Mouse (Mus musculus): Measurements from ENCODE around the gene Mtf1. TPM values are rescaled to one million over a fixed set of nuclear protein-coding genes. Genes with fewer than 3 reads are reported as not detected.

Gene Mtf1
- polyA plus RNA-seq, 1 experiment from 2014 or later: 9.9 TPM

- no peaks in the 10 kb centered on the region for H3K27me3 ChIP-seq (ENCODE audit: control insufficient read depth, insufficient read depth, low read depth, low read length)
- H3K9me3 ChIP-seq (replicated peaks; ENCODE audit: control insufficient read depth, low read length, poor library complexity, severe bottlenecking): no peaks in the 10 kb centered on the region
- 12% methylated on average over 9 of the region's 9 CpGs for WGBS
- no peak for ATAC-seq
- no peak overlapping the region for H3K9ac ChIP-seq (ENCODE audit: low read depth, low read length)
- no peak overlapping the region for H3K4me3 ChIP-seq (ENCODE audit: low read depth, low read length)
- H3K4me1 ChIP-seq (ENCODE audit: control insufficient read depth, insufficient read depth, low read length): peaks cover 7% of the 10 kb centered on the region
- no peak overlapping the region for H3K4me2 ChIP-seq (ENCODE audit: low read length)
- H3K27ac ChIP-seq (ENCODE audit: low read length): no peak overlapping the region
- no peaks in the 10 kb centered on the region; the same call in none of the 2 replicates for H3K36me3 ChIP-seq (ENCODE audit: control insufficient read depth, insufficient read depth, low read length)
Measured at GRCm38 (mm10) chr4:124811347-124811975, 9.6 kb downstream of the Mtf1 start.

DNA sequence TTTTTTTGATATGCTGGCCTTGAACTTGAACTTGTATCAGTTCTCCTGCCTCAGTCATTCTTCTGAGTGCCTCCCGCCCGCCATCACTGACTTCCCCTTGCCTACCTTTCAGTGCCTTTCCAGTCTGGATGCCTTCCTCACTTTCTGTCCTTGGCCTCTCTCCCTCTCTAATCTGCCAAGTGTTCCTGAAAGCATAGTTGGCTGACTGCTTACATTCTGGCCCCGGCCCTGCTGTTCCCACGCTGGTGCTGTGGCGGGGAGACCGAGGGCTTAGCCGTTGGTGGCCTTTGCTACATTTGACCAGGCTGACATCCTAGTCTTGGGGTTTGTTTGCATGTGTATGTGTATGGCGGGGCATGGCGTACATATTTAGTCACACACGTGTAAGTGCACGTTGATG is 14.0 kb downstream of the Mtf1 start:
- H3K4me1 ChIP-seq (ENCODE audit: control insufficient read depth, insufficient read depth, low read length): no peaks in the 10 kb centered on the region; the same call in 1 of the 2 replicates
- H3K9ac ChIP-seq (ENCODE audit: low read depth, low read length): no peak overlapping the region
- no peak for ATAC-seq
- no peak overlapping the region for H3K4me3 ChIP-seq (ENCODE audit: low read depth, low read length)
- no peak overlapping the region for H3K27ac ChIP-seq (ENCODE audit: low read length)
- WGBS: 92% methylated on average over 11 of the region's 11 CpGs
- H3K36me3 ChIP-seq (ENCODE audit: control insufficient read depth, insufficient read depth, low read length): peaks cover under 1% of the 10 kb centered on the region; the same call in 1 of the 2 replicates
- no peak overlapping the region for H3K4me2 ChIP-seq (ENCODE audit: low read length)
- no peaks in the 10 kb centered on the region for H3K9me3 ChIP-seq (replicated peaks; ENCODE audit: control insufficient read depth, low read length, poor library complexity, severe bottlenecking)
- H3K27me3 ChIP-seq (ENCODE audit: control insufficient read depth, insufficient read depth, low read depth, low read length): no peaks in the 10 kb centered on the region

GRCm38 (mm10) chr4:124817803-124818202 is 15.9 kb downstream of the Mtf1 start:
- H3K36me3 ChIP-seq (ENCODE audit: control insufficient read depth, insufficient read depth, low read length): peaks cover 13% of the 10 kb centered on the region
- H3K4me2 ChIP-seq (ENCODE audit: low read length): no peak overlapping the region
- no peaks in the 10 kb centered on the region for H3K27me3 ChIP-seq (ENCODE audit: control insufficient read depth, insufficient read depth, low read depth, low read length)
- H3K4me3 ChIP-seq (ENCODE audit: low read depth, low read length): no peak overlapping the region
- no peak overlapping the region for H3K9ac ChIP-seq (ENCODE audit: low read depth, low read length)
- no peaks in the 10 kb centered on the region for H3K4me1 ChIP-seq (ENCODE audit: control insufficient read depth, insufficient read depth, low read length)
- 15% methylated on average over 6 of the region's 6 CpGs for WGBS
- no peak overlapping the region for H3K27ac ChIP-seq (ENCODE audit: low read length)
- no peaks in the 10 kb centered on the region for H3K9me3 ChIP-seq (replicated peaks; ENCODE audit: control insufficient read depth, low read length, poor library complexity, severe bottlenecking)
- no peak for ATAC-seq

DNA sequence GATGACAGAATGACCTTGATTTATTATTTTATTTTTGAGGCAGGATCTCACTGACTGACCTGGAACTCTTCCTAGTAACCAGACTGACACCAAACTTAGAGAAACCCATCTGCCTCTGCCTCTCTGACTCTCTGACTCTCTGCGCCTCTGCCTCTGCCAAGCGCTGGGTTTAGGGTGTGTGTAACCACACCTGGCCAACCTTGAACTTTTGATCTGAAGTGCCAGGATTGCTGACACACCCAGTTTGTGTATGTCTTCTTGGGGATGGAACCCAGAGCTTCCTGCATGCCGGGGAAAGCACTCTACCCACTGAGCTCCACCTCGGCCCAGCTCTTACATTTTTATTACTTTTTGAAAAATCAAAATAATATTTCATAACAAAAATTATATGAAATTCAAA is 16.9 kb downstream of the Mtf1 start:
- Histone ChIP-seq H3K27ac (ENCODE audit: low read length) (no peak overlapping the region), H3K4me3 (ENCODE audit: low read depth, low read length) (no peak overlapping the region), H3K9me3 (replicated peaks; ENCODE audit: control insufficient read depth, low read length, poor library complexity, severe bottlenecking) (no peaks in the 10 kb centered on the region), H3K4me2 (ENCODE audit: low read length) (no peak overlapping the region), H3K36me3 (ENCODE audit: control insufficient read depth, insufficient read depth, low read length) (peaks cover 13% of the 10 kb centered on the region), H3K4me1 (ENCODE audit: control insufficient read depth, insufficient read depth, low read length) (no peaks in the 10 kb centered on the region), H3K27me3 (ENCODE audit: control insufficient read depth, insufficient read depth, low read depth, low read length) (no peaks in the 10 kb centered on the region), H3K9ac (ENCODE audit: low read depth, low read length) (no peak overlapping the region)
- no peak for ATAC-seq
- WGBS: 92% methylated on average over 4 of the region's 4 CpGs

GRCm38 (mm10) chr4:124824967-124825366 is 23.1 kb downstream of the Mtf1 start:
- WGBS: 91% methylated on average over 6 of the region's 6 CpGs

DNA sequence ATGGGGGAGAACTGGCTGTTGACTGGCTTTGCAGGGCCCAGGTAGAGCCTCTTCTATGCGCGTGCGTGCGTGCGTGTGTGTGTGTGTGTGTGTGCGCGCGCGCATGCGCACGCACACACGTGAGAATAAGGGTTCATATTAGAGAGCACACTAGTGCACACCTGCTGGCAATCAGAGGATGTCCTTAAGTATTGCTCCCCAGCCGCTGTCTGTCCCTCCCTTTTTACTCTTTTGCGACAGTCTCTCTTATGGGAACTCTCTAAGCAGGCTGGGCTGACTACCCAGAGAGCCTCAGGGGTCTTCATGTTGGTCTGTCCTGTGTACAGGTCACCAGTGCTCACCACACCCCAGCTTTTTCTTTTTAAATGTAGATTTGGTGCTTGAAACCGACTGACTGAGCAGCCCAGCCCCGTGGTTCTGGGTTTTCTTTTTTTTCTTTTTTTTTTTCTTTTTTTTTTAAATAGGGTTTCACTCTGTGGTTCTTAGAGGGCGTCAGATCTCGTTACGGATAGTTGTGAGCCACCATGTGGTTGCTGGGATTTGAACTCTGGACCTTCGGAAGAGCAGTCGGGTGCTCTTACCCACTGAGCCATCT is 23.6 kb downstream of the Mtf1 start:
- peaks cover 28% of the 10 kb centered on the region for H3K36me3 ChIP-seq (ENCODE audit: control insufficient read depth, insufficient read depth, low read length)

More at GRCm38 (mm10) chr4:124824967-124825366, 23.1 kb downstream of the Mtf1 start:
- Histone ChIP-seq H3K9me3 (replicated peaks; ENCODE audit: control insufficient read depth, low read length, poor library complexity, severe bottlenecking) (no peaks in the 10 kb centered on the region), H3K4me2 (ENCODE audit: low read length) (no peak overlapping the region), H3K9ac (ENCODE audit: low read depth, low read length) (no peak overlapping the region), H3K27ac (ENCODE audit: low read length) (no peak overlapping the region), H3K36me3 (ENCODE audit: control insufficient read depth, insufficient read depth, low read length) (peaks cover 28% of the 10 kb centered on the region), H3K4me1 (ENCODE audit: control insufficient read depth, insufficient read depth, low read length) (no peaks in the 10 kb centered on the region), H3K27me3 (ENCODE audit: control insufficient read depth, insufficient read depth, low read depth, low read length) (no peaks in the 10 kb centered on the region), H3K4me3 (ENCODE audit: low read depth, low read length) (no peak overlapping the region)
- no peak for ATAC-seq

DNA sequence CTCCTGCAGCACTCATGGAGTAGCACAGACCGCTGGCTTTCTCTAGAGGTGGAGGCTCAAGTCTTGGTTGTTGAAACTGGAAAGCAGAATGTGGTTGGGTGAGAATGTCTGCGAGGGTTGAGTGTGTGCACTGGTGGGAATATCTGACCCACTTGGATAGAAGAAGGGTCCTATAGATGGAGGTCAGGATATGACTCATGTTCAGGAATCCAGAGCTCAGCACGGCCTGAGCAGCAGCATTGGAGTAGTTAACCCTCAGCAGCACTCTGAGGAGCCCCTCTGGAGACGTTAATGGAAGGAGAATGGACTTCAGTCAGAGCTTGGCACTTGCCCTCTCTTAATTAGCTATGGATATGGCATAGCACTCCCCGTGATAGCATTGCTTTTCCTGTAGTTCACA is 27.8 kb downstream of the Mtf1 start:
- Histone ChIP-seq H3K9me3 (replicated peaks; ENCODE audit: control insufficient read depth, low read length, poor library complexity, severe bottlenecking) (no peaks in the 10 kb centered on the region), H3K27ac (ENCODE audit: low read length) (no peak overlapping the region), H3K9ac (ENCODE audit: low read depth, low read length) (no peak overlapping the region), H3K36me3 (ENCODE audit: control insufficient read depth, insufficient read depth, low read length) (peaks cover 18% of the 10 kb centered on the region), H3K4me1 (ENCODE audit: control insufficient read depth, insufficient read depth, low read length) (no peaks in the 10 kb centered on the region), H3K27me3 (ENCODE audit: control insufficient read depth, insufficient read depth, low read depth, low read length) (no peaks in the 10 kb centered on the region), H3K4me3 (ENCODE audit: low read depth, low read length) (no peak overlapping the region), H3K4me2 (ENCODE audit: low read length) (no peak overlapping the region)
- no peak for ATAC-seq
- WGBS: 90% methylated on average over 5 of the region's 5 CpGs

More for the DNA sequence above, 23.6 kb downstream of the Mtf1 start:
- WGBS: 97% methylated on average over 21 of the region's 21 CpGs
- ATAC-seq: no peak
- no peak overlapping the region for H3K9ac ChIP-seq (ENCODE audit: low read depth, low read length)
- no peaks in the 10 kb centered on the region for H3K4me1 ChIP-seq (ENCODE audit: control insufficient read depth, insufficient read depth, low read length)
- H3K27ac ChIP-seq (ENCODE audit: low read length): no peak overlapping the region
- no peak overlapping the region for H3K4me2 ChIP-seq (ENCODE audit: low read length)
- no peaks in the 10 kb centered on the region for H3K27me3 ChIP-seq (ENCODE audit: control insufficient read depth, insufficient read depth, low read depth, low read length)
- no peaks in the 10 kb centered on the region for H3K9me3 ChIP-seq (replicated peaks; ENCODE audit: control insufficient read depth, low read length, poor library complexity, severe bottlenecking)
- no peak overlapping the region for H3K4me3 ChIP-seq (ENCODE audit: low read depth, low read length)

GRCm38 (mm10) chr4:124832796-124833195 is 30.9 kb downstream of the Mtf1 start:
- H3K9me3 ChIP-seq (replicated peaks; ENCODE audit: control insufficient read depth, low read length, poor library complexity, severe bottlenecking): no peaks in the 10 kb centered on the region
- no peak overlapping the region for H3K9ac ChIP-seq (ENCODE audit: low read depth, low read length)
- no peak overlapping the region for H3K4me2 ChIP-seq (ENCODE audit: low read length)
- no peak for ATAC-seq
- no peaks in the 10 kb centered on the region for H3K4me1 ChIP-seq (ENCODE audit: control insufficient read depth, insufficient read depth, low read length)
- H3K36me3 ChIP-seq (ENCODE audit: control insufficient read depth, insufficient read depth, low read length): peaks cover 9% of the 10 kb centered on the region
- H3K27me3 ChIP-seq (ENCODE audit: control insufficient read depth, insufficient read depth, low read depth, low read length): no peaks in the 10 kb centered on the region
- WGBS: 97% methylated on average over 10 of the region's 10 CpGs
- H3K27ac ChIP-seq (ENCODE audit: low read length): no peak overlapping the region
- H3K4me3 ChIP-seq (ENCODE audit: low read depth, low read length): no peak overlapping the region

DNA sequence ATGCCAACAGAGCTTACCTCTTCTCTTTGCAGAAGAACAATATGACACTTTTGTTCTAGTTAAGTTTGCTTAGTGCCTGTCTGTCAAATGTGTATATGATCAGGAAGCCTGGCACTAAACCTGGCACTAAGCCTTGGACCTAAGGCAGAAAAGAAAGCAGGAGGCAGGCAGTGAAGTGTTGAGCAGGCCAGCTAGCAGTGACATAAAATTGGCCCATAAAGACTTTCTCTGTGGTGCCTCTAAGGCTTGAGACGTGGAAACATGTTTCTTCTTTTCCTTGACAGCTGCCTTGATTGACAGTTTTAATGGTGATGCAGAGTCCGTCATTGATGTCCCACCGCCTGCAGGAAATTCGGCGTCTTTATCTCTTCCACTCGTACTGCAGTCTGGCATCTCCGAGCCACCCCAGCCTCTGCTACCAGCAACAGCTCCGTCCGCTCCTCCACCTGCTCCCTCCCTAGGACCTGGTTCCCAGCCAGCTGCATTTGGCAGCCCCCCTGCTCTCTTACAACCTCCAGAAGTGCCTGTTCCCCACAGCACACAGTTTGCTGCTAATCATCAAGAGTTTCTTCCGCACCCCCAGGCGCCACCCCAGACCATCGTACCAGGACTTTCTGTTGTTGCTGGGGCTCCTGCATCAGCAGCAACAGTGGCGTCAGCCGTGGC is 36.3 kb downstream of the Mtf1 start:
- Histone ChIP-seq H3K36me3 (ENCODE audit: control insufficient read depth, insufficient read depth, low read length) (peaks cover 22% of the 10 kb centered on the region), H3K9ac (ENCODE audit: low read depth, low read length) (no peak overlapping the region), H3K27ac (ENCODE audit: low read length) (no peak overlapping the region), H3K4me3 (ENCODE audit: low read depth, low read length) (no peak overlapping the region), H3K27me3 (ENCODE audit: control insufficient read depth, insufficient read depth, low read depth, low read length) (no peaks in the 10 kb centered on the region), H3K4me1 (ENCODE audit: control insufficient read depth, insufficient read depth, low read length) (no peaks in the 10 kb centered on the region), H3K4me2 (ENCODE audit: low read length) (no peak overlapping the region), H3K9me3 (replicated peaks; ENCODE audit: control insufficient read depth, low read length, poor library complexity, severe bottlenecking) (no peaks in the 10 kb centered on the region)
- WGBS: 91% methylated on average over 14 of the region's 14 CpGs
- ATAC-seq: no peak

Measured in midbrain, embryonic 16.5 days (tissue).